Mouse (Mus musculus) v-Abl transformed pro-B cells (cell line): Measurements from ENCODE around the gene Ncoa3.

Source experiments
- in situ Hi-C, 2 experiments: fragments of 400-800 bp; cut with MboI; formaldehyde crosslinking; loops; one replicate each; pipeline ENCODE4 v1.15.1; 2025; ENCODE audit not compliant: unreplicated experiment in 2 of 2

The Ncoa3 gene

GRCm38 (mm10) chr2:165999790-166000189, 7.4 kb downstream of the Ncoa3 start:
- in situ Hi-C loops: loop anchor here (5.0 to 10.0 kb wide), 2 partner anchors 33 to 75 kb away; no protein-coding TSS in a partner anchor

GRCm38 (mm10) chr2:166000242-166000641, 7.8 kb downstream of the Ncoa3 start:
- in situ Hi-C loops: no loop called here

GRCm38 (mm10) chr2:166000769-166001168, 8.3 kb downstream of the Ncoa3 start:
- in situ Hi-C loops: no loop called here

- in situ Hi-C loops: no loop called here
Observed at GRCm38 (mm10) chr2:166001362-166001761, 8.9 kb downstream of the Ncoa3 start.

GRCm38 (mm10) chr2:166001768-166002167, 9.3 kb downstream of the Ncoa3 start:
- in situ Hi-C loops: no loop called here

- in situ Hi-C loops: no loop called here
Observed at GRCm38 (mm10) chr2:166002429-166002828, 10.0 kb downstream of the Ncoa3 start.

- in situ Hi-C loops: no loop called here
Observed at GRCm38 (mm10) chr2:166003004-166003403, 10.6 kb downstream of the Ncoa3 start.

GRCm38 (mm10) chr2:166007046-166007445, 14.6 kb downstream of the Ncoa3 start:
- in situ Hi-C loops: no loop called here

GRCm38 (mm10) chr2:166008558-166009392, 16.3 kb downstream of the Ncoa3 start:
- in situ Hi-C loops: no loop called here

GRCm38 (mm10) chr2:166009393-166009947, 17.0 kb downstream of the Ncoa3 start:
- in situ Hi-C loops: no loop called here

GRCm38 (mm10) chr2:166010321-166010720, 17.9 kb downstream of the Ncoa3 start:
- in situ Hi-C loops: no loop called here

GRCm38 (mm10) chr2:166011422-166011821, 19.0 kb downstream of the Ncoa3 start:
- in situ Hi-C loops: no loop called here

- in situ Hi-C loops: no loop called here
Observed at GRCm38 (mm10) chr2:166012145-166012544, 19.7 kb downstream of the Ncoa3 start.

- in situ Hi-C loops: no loop called here
Observed at GRCm38 (mm10) chr2:166018769-166019168, 26.3 kb downstream of the Ncoa3 start.

GRCm38 (mm10) chr2:166020026-166020425, 27.6 kb downstream of the Ncoa3 start:
- in situ Hi-C loops: no loop called here

GRCm38 (mm10) chr2:166021073-166021610, 28.7 kb downstream of the Ncoa3 start:
- in situ Hi-C loops: no loop called here

- in situ Hi-C loops: no loop called here
Observed at GRCm38 (mm10) chr2:166021642-166022041, 29.2 kb downstream of the Ncoa3 start.

GRCm38 (mm10) chr2:166022327-166022726, 29.9 kb downstream of the Ncoa3 start:
- in situ Hi-C loops: no loop called here

- in situ Hi-C loops: no loop called here
Observed at GRCm38 (mm10) chr2:166024079-166024478, 31.6 kb downstream of the Ncoa3 start.

GRCm38 (mm10) chr2:166024621-166025020, 32.2 kb downstream of the Ncoa3 start:
- in situ Hi-C loops: no loop called here

- in situ Hi-C loops: no loop called here
Observed at GRCm38 (mm10) chr2:166025943-166026342, 33.5 kb downstream of the Ncoa3 start.

- in situ Hi-C loops: no loop called here
Observed at GRCm38 (mm10) chr2:166027834-166028233, 35.4 kb downstream of the Ncoa3 start.
